Mouse (Mus musculus): ENCODE data around the gene Galnt7.

DNA sequence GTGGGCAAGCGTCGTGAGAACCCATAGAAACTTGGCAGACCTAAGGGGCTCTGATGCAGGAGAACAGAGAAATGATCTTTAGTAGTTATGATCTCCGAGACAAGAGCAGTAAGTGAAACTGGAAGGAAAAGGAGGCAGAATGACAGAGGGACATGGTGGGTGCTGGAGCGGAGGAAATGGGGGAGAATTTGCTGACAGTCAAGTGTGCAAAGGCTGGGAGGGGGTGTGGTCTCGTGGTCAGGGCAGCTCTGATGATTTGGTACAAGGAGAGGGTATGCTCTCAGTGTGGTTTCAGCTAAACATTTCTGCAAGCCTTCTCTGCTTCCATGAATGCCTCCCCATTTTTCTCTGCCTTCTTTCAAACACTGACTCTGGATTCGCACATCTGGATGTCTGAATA, 116.7 kb downstream of the Galnt7 start:
- no peak for TF ChIP-seq CTCF (IDR thresholded peaks at IDR 0.05; ENCODE audit: low read depth, low read length)
- TF ChIP-seq GATA1 (IDR thresholded peaks at IDR 0.05; ENCODE audit: borderline replicate concordance, low read length), result no peak
- no peak for TF ChIP-seq GATA2 (IDR thresholded peaks at IDR 0.05; ENCODE audit: borderline replicate concordance, low read depth, low read length)
- TF ChIP-seq POLR2AphosphoS5 (IDR thresholded peaks at IDR 0.05; ENCODE audit: insufficient replicate concordance, low read depth, low read length), result no peak

All from G1E (cell line).